Mouse (Mus musculus): ENCODE results near the gene Mical2.

Gene Mical2

GRCm38 (mm10) chr7:112362574-112363200, 137.0 kb downstream of the Mical2 start:
- no peak for DNase-seq (ENCODE audit: low spot score)

- DNase-seq (ENCODE audit: low spot score): no peak
Measured at GRCm38 (mm10) chr7:112365864-112366263, 140.2 kb downstream of the Mical2 start.

GRCm38 (mm10) chr7:112369046-112369445, 143.4 kb downstream of the Mical2 start:
- DNase-seq (ENCODE audit: low spot score): peak; percentile 83

- DNase-seq (ENCODE audit: low spot score): no peak
Measured at GRCm38 (mm10) chr7:112369977-112370376, 144.3 kb downstream of the Mical2 start.

DNA sequence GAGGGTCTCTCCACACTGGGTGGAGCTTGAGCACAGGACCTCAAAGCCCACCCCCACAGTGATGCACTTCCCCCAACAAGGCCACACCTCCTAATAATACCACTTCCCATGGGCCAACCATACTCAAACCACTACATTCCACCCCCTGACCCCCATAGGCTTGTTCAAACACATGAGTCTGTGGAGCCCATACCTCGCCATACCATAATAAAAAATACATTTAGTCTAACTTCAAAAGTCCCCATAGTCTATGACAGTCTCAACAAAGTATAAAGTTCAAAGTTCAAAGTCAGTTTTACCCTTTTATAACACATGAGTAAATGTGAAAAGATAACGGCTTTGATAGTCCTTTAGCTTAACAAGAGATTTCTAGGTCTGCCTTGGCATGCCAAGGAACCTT, 145.7 kb downstream of the Mical2 start:
- DNase-seq (ENCODE audit: low spot score): no peak

- no peak for DNase-seq (ENCODE audit: low spot score)
Measured at GRCm38 (mm10) chr7:112374035-112374434, 148.4 kb downstream of the Mical2 start.

DNA sequence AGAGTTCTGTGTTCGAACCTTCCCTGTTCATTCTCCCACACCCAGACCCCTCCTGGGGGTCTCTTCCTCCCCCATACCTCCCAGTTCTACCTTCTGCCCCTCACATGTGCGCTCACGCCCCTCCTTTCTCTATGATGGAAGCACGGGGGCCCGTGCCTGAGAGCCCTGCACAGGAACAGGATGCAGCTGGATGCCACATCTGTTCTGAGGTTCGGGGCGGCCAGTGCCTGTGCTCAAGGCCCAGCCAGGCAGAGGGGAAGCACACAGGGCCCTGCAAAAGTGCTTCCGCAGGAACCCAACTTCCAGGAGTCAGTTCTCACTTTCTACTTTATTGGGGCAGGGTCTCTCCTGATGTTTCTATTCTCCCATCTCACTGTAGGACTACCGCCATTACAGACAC, 149.4 kb downstream of the Mical2 start:
- DNase-seq (ENCODE audit: low spot score): no peak

- no peak for DNase-seq (ENCODE audit: low spot score)
Measured at GRCm38 (mm10) chr7:112375900-112376299, 150.2 kb downstream of the Mical2 start.

GRCm38 (mm10) chr7:112376611-112377010, 151.0 kb downstream of the Mical2 start:
- no peak for DNase-seq (ENCODE audit: low spot score)

GRCm38 (mm10) chr7:112377314-112377713, 151.7 kb downstream of the Mical2 start:
- DNase-seq (ENCODE audit: low spot score): peak; percentile 77

DNA sequence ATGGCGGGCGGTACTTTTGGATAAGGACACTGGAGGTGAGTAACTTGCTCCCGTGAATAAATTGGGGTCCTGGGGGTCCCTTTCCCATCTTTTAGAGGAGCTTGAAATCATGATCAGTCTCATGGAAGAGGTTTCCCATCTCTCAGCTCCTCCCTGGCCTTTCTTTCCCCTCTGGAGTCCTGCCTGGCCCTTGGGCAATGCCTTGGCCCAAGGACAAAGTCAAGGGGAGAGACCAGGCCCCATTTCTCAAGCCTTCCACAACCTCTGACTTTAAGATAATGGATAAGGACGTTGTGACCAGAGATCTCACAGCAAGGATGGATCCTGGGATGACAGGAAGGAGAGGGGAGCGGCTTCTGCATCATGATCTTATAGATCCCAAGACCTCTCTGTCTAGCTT, 152.4 kb downstream of the Mical2 start:
- no peak for DNase-seq (ENCODE audit: low spot score)

DNA sequence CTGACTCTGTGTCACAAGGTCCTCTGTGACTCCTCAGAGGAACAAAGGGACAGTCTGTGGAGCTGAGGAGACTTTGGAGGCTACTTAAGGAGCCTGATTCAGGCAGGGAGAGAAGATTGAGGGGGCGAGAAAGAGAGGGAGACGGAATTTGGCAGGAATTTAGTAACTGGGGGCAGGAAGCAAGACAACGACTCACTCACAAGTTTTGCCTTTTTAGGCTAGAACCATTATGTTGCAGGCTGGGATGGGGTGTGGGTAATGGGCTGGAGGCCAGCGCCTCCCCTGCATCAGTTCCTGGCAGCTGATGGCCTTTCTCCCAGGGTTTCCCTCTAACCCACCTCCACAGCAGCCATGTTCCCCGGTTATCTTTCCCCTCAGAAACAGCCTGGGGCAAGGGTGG, 152.8 kb downstream of the Mical2 start:
- no peak for DNase-seq (ENCODE audit: low spot score)

GRCm38 (mm10) chr7:112386521-112386920, 160.9 kb downstream of the Mical2 start:
- no peak for DNase-seq (ENCODE audit: low spot score)

DNA sequence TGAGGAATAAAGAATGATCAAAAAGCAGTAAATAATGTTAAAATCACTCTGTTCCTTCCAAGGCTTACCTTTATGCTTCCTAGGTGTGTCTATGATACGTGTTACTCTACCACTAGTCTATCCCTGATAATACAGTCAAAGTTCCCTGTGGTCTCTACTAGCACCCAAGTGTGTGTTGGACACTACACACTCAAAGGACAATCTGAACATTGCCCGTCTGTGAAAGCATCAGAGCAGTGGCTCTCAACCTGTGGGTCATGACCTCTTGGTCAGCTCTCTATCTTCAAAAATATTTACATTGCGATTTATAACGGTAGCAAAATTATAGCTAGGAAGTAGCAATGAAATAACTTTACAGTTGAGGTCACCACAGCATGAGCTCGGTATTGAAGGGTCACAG, 162.2 kb downstream of the Mical2 start:
- DNase-seq (ENCODE audit: low spot score): no peak

DNA sequence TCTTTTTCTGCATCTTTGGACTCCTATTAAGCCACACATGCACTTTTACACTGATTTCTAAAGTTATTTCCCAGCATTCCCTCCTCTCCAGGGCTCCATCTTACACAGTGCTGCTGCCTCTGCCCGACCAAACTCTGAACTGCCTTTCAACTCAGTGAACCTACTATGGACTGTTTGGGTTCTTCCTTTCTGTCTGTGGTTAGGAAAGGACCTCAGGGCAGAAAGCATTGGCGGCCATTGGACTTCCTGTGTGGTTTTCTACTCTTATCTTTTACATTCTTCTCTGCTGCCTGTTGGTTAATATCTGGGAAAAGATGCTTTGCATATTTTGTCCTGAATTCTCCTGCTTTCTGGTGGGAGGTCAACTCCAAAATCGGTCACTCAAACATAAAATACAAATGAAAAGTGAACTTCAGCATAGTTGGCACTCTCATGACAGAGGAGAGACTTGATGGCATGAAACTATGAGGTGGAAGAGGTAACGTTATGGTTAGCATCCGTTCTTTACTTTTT, 162.8 kb downstream of the Mical2 start:
- no peak for DNase-seq (ENCODE audit: low spot score)

- DNase-seq (ENCODE audit: low spot score): no peak
Measured at GRCm38 (mm10) chr7:112389611-112390251, 164.1 kb downstream of the Mical2 start.

DNA sequence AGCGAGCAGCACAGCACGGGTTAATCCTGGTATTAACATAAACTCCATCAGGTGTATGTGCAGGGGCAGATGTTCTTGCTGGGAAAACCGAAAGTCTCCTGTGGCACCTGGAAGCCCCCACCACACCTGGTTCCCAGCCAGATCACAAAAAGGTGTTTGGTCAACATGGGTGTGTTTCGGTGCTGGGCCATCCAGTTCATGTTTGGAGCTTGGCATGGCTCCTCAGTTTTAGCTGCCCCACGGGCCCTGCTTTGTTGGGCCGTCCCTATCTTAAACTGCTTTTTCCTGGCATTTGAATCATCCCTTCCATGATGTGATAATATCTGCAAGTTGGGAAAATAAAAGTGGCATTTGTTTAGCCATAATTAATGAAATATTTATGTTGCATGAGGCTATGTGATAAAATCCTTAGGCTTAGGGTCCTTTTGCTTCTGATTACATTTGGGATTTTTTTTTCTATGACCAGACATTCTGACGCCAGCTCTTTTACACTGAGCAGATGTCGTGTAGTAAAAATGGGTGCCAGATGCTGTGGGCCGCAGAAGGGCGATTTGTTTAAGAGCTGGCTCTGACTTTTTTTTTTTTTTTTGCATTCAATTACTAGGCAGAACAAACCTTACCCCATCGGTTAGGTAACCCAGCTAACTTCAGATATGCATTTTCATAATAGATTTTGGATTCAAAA, 164.7 kb downstream of the Mical2 start:
- DNase-seq (ENCODE audit: low spot score): no peak

DNA sequence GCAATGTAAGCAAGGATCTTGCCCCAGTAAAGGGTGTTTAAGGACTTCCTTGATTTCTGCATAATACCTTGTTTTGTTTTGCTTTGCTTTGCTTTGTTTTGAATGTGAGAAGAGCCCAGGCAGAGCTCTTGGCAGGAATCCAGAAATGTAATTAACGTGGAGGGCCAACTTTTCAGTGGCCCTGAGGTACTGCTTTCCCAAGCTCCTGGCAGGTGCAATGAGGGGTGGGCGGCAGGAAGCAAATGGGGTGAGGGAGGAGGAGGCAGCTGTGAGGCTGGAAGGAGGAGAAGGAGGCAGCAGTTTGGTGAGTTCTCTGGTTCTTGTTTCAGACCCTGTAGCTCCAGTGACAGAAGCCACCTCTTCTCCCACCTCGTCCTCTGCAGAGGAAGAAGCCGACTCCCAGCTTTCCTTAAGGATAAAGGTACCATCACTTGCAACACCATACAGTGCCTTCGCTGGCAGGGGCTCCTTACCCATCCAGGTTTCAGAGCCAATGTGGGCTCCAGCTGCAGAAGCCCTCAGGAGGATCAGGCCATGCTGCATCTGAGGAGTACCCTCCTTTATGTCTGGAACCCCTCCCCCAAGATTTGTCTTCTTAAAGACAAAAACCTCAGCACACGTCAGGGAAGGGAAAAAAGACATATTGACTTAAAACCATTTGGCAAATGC, 165.4 kb downstream of the Mical2 start:
- DNase-seq (ENCODE audit: low spot score): no peak

- no peak for DNase-seq (ENCODE audit: low spot score)
Measured at GRCm38 (mm10) chr7:112397786-112398185, 172.1 kb downstream of the Mical2 start.

GRCm38 (mm10) chr7:112399425-112400170, 173.9 kb downstream of the Mical2 start:
- no peak for DNase-seq (ENCODE audit: low spot score)

- peak; percentile 76 for DNase-seq (ENCODE audit: low spot score)
Measured at GRCm38 (mm10) chr7:112400175-112400574, 174.5 kb downstream of the Mical2 start.

DNA sequence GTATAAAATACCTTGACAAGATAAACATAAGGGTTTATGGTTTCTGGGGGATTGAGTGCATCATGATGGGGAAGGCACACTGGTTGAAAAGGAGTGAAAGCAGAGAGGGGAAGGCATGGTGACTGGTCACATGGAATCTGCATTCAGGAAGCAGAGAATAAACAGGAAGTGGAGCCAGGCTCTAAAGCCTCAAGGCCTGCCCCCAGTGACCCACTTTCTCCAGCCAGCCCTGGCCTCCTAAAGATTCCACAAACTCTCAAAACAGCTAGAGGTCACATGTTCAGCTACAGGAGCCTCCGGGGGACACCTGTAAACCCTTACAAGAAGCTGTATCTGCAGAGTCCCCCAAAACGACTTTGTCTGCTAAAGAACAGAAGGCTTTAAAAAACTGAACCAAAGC, 179.4 kb downstream of the Mical2 start:
- no peak for DNase-seq (ENCODE audit: low spot score)

All from ovary, postnatal 14 days (tissue).